Mouse (Mus musculus): ENCODE data around the gene Phldb3. TPM values are rescaled to one million over a fixed set of nuclear protein-coding genes. Genes with fewer than 3 reads are reported as not detected.

Gene Phldb3
- total and polyA plus RNA-seq, 3 experiments = 6.4 to 10.8 TPM; not detected in 1

DNA sequence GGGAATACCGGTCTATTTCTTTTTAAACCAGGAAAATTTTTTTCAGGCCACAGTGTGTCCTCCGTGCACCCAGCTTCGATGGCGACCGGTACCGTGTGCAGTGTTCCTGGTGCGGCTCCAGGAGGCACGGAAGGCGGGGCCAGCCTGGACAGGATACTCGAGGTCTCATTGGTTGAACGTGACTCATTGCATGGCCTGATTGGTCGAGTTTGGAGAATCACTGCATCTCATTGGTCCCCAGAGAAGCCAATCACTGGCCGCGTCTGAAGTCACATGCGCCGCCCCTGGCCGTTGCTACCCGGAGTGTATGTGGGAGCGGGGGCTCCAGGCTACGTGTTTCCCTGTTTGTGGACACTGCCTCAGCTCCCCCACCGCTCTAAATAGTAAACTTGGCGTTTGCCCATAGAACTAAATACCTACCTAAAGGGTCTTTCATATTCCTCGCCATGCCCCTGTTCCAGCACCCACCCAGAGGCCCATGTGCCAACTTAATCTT, 61.4 kb downstream of the Phldb3 start:
- H3K27me3 ChIP-seq (ENCODE audit: control insufficient read depth in 1 of 2, insufficient read depth in 2 of 2, low read length in 2 of 2) = no peaks in the 10 kb centered on the region
- H3K9ac ChIP-seq (ENCODE audit: control insufficient read depth, low read depth, low read length, poor library complexity, severe bottlenecking) = no peak overlapping the region
- TF ChIP-seq NRF1 (IDR thresholded peaks at IDR 0.05; ENCODE audit: insufficient read depth, low read depth, low read length, poor library complexity, severe bottlenecking) (no peak), MAX (IDR thresholded peaks at IDR 0.05; ENCODE audit: low read length) (no peak), KAT2A (conservative IDR thresholded peaks at IDR 0.05; ENCODE audit: low read depth, low read length) (no peak), USF2 (IDR thresholded peaks at IDR 0.05; ENCODE audit: borderline replicate concordance in 1 of 2, insufficient read depth in 1 of 2, low read depth in 1 of 2, low read length in 2 of 2) (no peak), SMC3 (IDR thresholded peaks at IDR 0.05; ENCODE audit: low read depth, low read length) (no peak), POLR2AphosphoS2 (IDR thresholded peaks at IDR 0.05; ENCODE audit: low read length) (no peak), TCF12 (IDR thresholded peaks at IDR 0.05; ENCODE audit: low read depth, low read length) (no peak), UBTF (IDR thresholded peaks at IDR 0.05; ENCODE audit: borderline replicate concordance, insufficient read depth, low read depth, low read length) (no peak), EP300 (IDR thresholded peaks at IDR 0.05; ENCODE audit: low read depth in 1 of 2, low read length in 2 of 2) (no peak), NELFE (IDR thresholded peaks at IDR 0.05; ENCODE audit: low read depth, low read length) (no peak), GATA1 (IDR thresholded peaks at IDR 0.05; ENCODE audit: low read depth, low read length) (no peak), GABPA (IDR thresholded peaks at IDR 0.05; ENCODE audit: low read depth, low read length) (no peak)
- no peaks in the 10 kb centered on the region for H3K4me1 ChIP-seq (ENCODE audit: control insufficient read depth in 1 of 2, insufficient read depth in 2 of 2, low read length in 2 of 2)
- no peak for DNase-seq (ENCODE audit: low read depth, low spot score)
- no peaks in the 10 kb centered on the region for H3K9me3 ChIP-seq (replicated peaks; ENCODE audit: insufficient read depth, low read length)
- H3K27ac ChIP-seq (ENCODE audit: control insufficient read depth, low read depth, low read length) = no peak overlapping the region
- H3K79me2 ChIP-seq (ENCODE audit: control insufficient read depth, insufficient read depth, low read length, poor library complexity) = no peaks in the 10 kb centered on the region
- no peaks in the 10 kb centered on the region for H3K36me3 ChIP-seq (ENCODE audit: control insufficient read depth in 1 of 2, insufficient read depth in 2 of 2, low read length in 2 of 2)
- H3K4me3 ChIP-seq (ENCODE audit: control insufficient read depth in 1 of 2, insufficient read depth in 1 of 2, low read depth in 2 of 2, low read length in 2 of 2) = no peak overlapping the region

DNA sequence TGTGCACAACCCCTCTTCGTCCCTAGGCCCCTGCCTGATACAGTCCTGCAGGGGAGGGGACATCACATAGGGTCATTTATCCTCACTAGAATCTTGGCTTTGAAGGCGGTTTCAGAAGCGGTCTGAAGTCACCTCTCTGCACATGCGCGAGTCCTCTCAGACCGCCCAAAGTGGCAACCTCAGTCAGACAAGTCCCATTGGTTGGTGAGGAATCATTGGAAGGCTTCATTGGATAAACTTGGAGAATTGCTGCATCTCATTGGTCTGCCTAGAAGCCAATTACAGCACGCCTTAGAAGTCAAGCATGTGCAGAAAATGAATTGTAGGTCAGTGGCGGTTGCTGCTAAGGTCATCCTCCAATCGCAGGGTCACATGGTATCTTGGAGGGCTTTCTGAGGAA, 66.0 kb downstream of the Phldb3 start, which contains the start of gene Tex101:
Tex101 (minus strand) TSS at position 101 of the 400 bp plus-strand sequence.
- TF ChIP-seq ZNF384 (IDR thresholded peaks at IDR 0.05; ENCODE audit: low read depth, low read length) (no peak), GABPA (IDR thresholded peaks at IDR 0.05; ENCODE audit: low read depth, low read length) (no peak), NRF1 (IDR thresholded peaks at IDR 0.05; ENCODE audit: insufficient read depth, low read depth, low read length, poor library complexity, severe bottlenecking) (no peak), MEF2A (IDR thresholded peaks at IDR 0.05; ENCODE audit: extremely low read depth, insufficient replicate concordance, low read depth, low read length, poor library complexity, severe bottlenecking) (no peak), POLR2AphosphoS5 (IDR thresholded peaks at IDR 0.05; ENCODE audit: borderline replicate concordance, low read depth, low read length) (no peak), ZKSCAN1 (IDR thresholded peaks at IDR 0.05; ENCODE audit: low read depth, low read length) (no peak), UBTF (IDR thresholded peaks at IDR 0.05; ENCODE audit: borderline replicate concordance, insufficient read depth, low read depth, low read length) (no peak), GATA1 (IDR thresholded peaks at IDR 0.05; ENCODE audit: low read depth, low read length) (no peak), TAL1 (IDR thresholded peaks at IDR 0.05; ENCODE audit: low read length) (no peak), ELF1 (IDR thresholded peaks at IDR 0.05; ENCODE audit: low read depth, low read length) (no peak), CHD1 (IDR thresholded peaks at IDR 0.05; ENCODE audit: low read depth, low read length) (no peak), RAD21 (IDR thresholded peaks at IDR 0.05; ENCODE audit: low read depth, low read length) (no peak), TCF12 (IDR thresholded peaks at IDR 0.05; ENCODE audit: low read depth, low read length) (no peak), MYB (IDR thresholded peaks at IDR 0.05; ENCODE audit: low read depth, low read length) (no peak), MAX (IDR thresholded peaks at IDR 0.05; ENCODE audit: low read length) (no peak)
- Histone ChIP-seq H3K27me3 (ENCODE audit: control insufficient read depth in 1 of 2, insufficient read depth in 2 of 2, low read length in 2 of 2) (peaks cover 0 to 2% of the 10 kb centered on the region in 2 experiments; a peak in 1 of 4 replicates), H3K9me3 (replicated peaks; ENCODE audit: insufficient read depth, low read length) (no peaks in the 10 kb centered on the region), H3K36me3 (ENCODE audit: control insufficient read depth in 1 of 2, insufficient read depth in 2 of 2, low read length in 2 of 2) (no peaks in the 10 kb centered on the region), H3K4me3 (ENCODE audit: control insufficient read depth in 1 of 2, insufficient read depth in 1 of 2, low read depth in 2 of 2, low read length in 2 of 2) (no peak within 1 kb of the TSS), H3K27ac (ENCODE audit: control insufficient read depth, low read depth, low read length) (no peak within 1 kb of the TSS), H3K4me1 (ENCODE audit: control insufficient read depth in 1 of 2, insufficient read depth in 2 of 2, low read length in 2 of 2) (no peaks in the 10 kb centered on the region), H3K79me2 (ENCODE audit: control insufficient read depth, insufficient read depth, low read length, poor library complexity) (no peaks in the 10 kb centered on the region), H3K9ac (ENCODE audit: control insufficient read depth, low read depth, low read length, poor library complexity, severe bottlenecking) (no peak within 1 kb of the TSS)
- no peak for DNase-seq (ENCODE audit: low read depth, low spot score)
